Mouse (Mus musculus) embryonic stem cell, embryonic (primary cell): ENCODE data around the gene Ehbp1.

ENCODE experiments used
- CTCF ChIA-PET, 4 experiments: fragments of 300-600 bp in 2 of 4; fragments of 350-600 bp in 2 of 4; sonication (Branson Sonifier 250); formaldehyde crosslinking; loops; one replicate each; lab custom pipeline; 2022; ENCODE audit warnings: inconsistent platforms in 2 of 4; lab: Charles Lee
- POLR2A ChIA-PET, 4 experiments: fragments of 300-600 bp in 2 of 4; fragments of 350-600 bp in 2 of 4; sonication (Branson Sonifier 250); formaldehyde crosslinking; loops; one replicate each; lab custom pipeline; 2022; ENCODE audit warnings: antibody characterized with exemption in 4 of 4, inconsistent platforms in 1 of 4; lab: Charles Lee

Gene Ehbp1

GRCm38 (mm10) chr11:22287513-22287900 lies 54.6 kb downstream of the Ehbp1 start:
- ChIA-PET POLR2A (interaction anchor here in 1 of 4 experiments (0.7 kb wide), 2 partner anchors 52 to 334 kb away, joined by 3 to 6 read pairs; no protein-coding TSS in a partner anchor), CTCF (interaction anchor here in 2 of 4 experiments (0.6 to 1.8 kb wide), 3 partner anchors 53 to 773 kb away, joined by 3 to 5 read pairs (median 4); no protein-coding TSS in a partner anchor)

DNA sequence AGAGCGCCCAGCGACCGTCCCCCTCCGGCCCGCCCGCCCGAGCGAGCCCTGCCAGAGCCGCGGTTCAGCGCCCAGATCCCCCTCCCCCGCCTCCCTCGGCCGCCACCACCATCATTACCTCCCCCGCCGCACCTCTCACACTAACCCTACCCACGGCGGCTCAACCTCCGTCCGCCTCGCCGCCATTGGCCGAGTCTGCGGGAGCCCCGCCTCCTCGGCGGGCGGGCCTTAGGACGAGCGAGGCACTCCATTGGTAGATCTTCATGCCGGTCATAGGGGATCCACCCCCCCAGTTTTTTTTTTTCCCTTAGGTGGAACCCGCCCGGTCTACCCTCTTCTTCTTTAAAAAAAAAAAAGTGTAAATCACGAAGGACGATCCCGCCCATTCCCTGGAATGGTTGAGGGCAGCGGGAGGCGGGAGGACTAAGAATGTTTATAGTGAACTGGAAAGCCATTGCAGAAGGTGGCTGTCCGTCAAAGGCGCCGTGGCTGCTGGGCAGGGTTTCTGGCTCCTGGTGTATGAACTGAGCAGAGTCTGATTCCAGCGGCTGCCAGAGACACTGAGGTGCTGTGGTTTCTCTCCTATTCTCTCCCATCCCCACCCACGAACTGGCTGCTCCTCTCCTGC lies 55.1 kb downstream of the Ehbp1 start:
- ChIA-PET POLR2A (interaction anchor here in 3 of 4 experiments (0.7 to 1.5 kb wide), 8 partner anchors 9 to 226 kb away, joined by 3 to 5 read pairs (median 3); partner anchors contain the start of gene Tmem17 (in 2 of the 3)), CTCF (interaction anchor here in 2 of 4 experiments (0.6 to 1.8 kb wide), 3 partner anchors 52 to 772 kb away, joined by 3 to 5 read pairs (median 4); no protein-coding TSS in a partner anchor)

DNA sequence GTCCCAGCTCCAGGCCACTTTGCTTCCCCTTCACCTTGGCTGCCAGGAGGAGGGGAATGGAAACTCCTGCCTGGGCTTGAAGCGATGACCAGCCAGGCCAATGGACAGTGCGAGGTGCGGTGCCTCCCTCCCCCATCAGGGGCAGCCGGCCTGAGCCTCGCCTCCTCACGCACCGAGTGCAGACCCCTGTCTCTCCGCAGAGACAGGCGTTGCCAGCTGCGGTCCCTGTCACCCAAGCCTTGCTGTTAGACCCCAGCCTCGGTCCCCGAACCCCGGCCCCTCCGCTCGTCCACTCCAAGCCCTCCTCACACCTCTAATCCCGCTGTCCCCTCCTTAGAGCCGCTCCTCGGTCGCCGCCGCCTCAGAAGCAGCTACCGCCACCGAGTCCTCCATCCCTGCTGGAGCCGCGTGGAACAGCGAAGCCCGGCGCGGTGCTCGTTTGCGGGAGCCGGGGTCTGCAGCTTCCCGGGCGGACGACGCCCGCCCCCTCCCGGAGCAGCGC lies 55.7 kb downstream of the Ehbp1 start:
- ChIA-PET POLR2A (interaction anchor here in 3 of 4 experiments (0.5 to 1.5 kb wide), 13 partner anchors 9 to 335 kb away, joined by 3 to 5 read pairs (median 3); partner anchors contain the start of gene Tmem17 (in 2 of the 3)), CTCF (interaction anchor here in 2 of 4 experiments (0.6 to 1.8 kb wide), 2 partner anchors 51 to 653 kb away, joined by 5 to 6 read pairs; no protein-coding TSS in a partner anchor)

- POLR2A ChIA-PET: no interaction called here
- CTCF ChIA-PET: interaction anchor here in 1 of 4 experiments (0.6 kb wide), 1 partner anchor 893 kb away, joined by 3 read pairs; no protein-coding TSS in a partner anchor
These were observed 65.4 kb downstream of the Ehbp1 start for GRCm38 (mm10) chr11:22276656-22277055.

- CTCF ChIA-PET: no interaction called here
- POLR2A ChIA-PET: interaction anchor here in 2 of 4 experiments (0.7 to 1.4 kb wide), 5 partner anchors 8 to 1046 kb away, joined by 3 to 5 read pairs (median 3); no protein-coding TSS in a partner anchor
These were observed 67.9 kb downstream of the Ehbp1 start for GRCm38 (mm10) chr11:22274144-22274543.

GRCm38 (mm10) chr11:22273378-22273777 lies 68.7 kb downstream of the Ehbp1 start:
- ChIA-PET CTCF (no interaction called here), POLR2A (interaction anchor here in 2 of 4 experiments (1.3 to 1.4 kb wide), 2 partner anchors 8 to 10 kb away, joined by 3 read pairs; no protein-coding TSS in a partner anchor)

GRCm38 (mm10) chr11:22271889-22272288 lies 70.2 kb downstream of the Ehbp1 start:
- CTCF ChIA-PET: no interaction called here
- POLR2A ChIA-PET: no interaction called here

DNA sequence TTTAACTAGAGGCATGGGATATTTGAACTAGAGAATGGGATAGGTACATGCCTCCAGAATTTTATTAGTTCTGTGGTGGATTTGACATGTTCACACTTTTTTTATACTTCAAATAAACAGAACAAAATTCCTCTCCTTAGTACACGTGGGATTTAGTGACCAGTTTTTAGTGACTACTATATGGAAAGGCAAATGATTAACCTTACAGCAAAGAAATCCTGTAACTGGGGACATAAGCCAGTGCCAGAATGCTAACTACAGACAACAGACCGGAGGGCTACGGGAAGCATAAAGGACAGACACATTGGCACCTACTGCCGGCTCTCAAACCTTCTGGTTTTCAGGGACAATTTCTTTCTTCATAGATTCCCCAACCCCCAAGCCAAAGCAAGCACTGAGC lies 72.4 kb downstream of the Ehbp1 start:
- ChIA-PET POLR2A (no interaction called here), CTCF (no interaction called here)

GRCm38 (mm10) chr11:22269173-22269572 lies 72.9 kb downstream of the Ehbp1 start:
- CTCF ChIA-PET: no interaction called here
- POLR2A ChIA-PET: no interaction called here

DNA sequence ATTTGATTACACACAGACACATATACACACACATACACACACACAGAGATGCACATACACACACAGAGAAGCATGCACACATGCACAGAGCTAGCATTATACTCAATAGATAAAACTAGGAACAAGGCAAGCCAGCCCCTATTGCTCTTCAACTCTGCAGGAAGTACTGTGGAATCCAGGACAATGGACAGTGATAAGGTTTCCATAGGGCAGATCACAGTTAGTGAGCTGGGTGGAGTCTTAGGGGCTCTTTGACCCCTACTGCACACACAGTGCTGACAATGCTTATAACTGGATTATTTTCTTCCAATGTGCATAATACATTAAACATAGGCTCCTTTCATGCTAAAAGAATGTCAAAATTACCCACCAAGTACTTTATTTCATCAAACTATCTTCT lies 75.1 kb downstream of the Ehbp1 start:
- ChIA-PET POLR2A (interaction anchor here in 2 of 4 experiments (1.0 kb wide), 2 partner anchors 19 to 36 kb away, joined by 3 read pairs; no protein-coding TSS in a partner anchor), CTCF (interaction anchor here in 1 of 4 experiments (1.5 kb wide), 1 partner anchor 33 kb away, joined by 4 read pairs; no protein-coding TSS in a partner anchor)

DNA sequence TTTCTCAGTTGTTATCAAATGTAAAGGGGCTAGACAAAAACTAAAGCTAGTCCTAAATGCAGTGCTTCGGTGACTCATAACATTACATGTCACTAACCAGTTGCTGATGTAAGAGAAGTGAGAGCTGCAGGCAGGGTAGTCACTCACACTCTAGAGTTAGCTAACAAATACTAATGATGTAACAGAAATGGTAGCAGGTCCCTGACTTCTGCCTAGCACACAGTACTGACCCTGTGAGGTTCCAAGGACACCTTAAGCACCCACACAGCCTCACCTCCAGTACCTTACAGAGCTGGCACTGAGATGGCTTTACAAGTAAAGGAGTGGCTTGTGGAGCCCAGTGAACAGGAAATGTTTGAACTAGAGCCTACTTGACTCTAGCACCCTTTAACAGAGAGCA lies 86.7 kb downstream of the Ehbp1 start:
- ChIA-PET CTCF (interaction anchor here in 1 of 4 experiments (1.6 kb wide), 1 partner anchor 21 kb away, joined by 4 read pairs; no protein-coding TSS in a partner anchor), POLR2A (no interaction called here)

- ChIA-PET POLR2A (no interaction called here), CTCF (interaction anchor here in 1 of 4 experiments (1.8 kb wide), 1 partner anchor 14 kb away, joined by 3 read pairs; no protein-coding TSS in a partner anchor)
These were observed 92.7 kb downstream of the Ehbp1 start for GRCm38 (mm10) chr11:22249363-22249762.

DNA sequence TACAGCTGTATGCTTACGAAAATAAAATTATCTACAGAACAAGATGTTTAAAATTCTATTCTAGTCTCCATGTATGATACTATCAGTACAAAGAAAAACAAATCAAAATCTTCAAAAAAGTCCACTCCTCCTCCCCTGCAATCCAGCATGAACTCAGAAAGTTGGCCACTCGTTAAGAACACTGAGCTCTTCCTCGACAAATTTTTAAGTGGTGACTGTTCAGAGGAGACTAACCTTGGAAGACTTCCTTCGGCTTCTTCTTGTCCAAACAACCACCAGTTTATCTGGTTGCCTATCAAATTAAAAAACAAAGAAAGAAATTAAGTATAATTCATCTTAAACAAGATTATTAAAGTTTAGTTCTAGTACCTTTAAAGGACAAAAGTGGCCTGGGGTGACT lies 94.4 kb downstream of the Ehbp1 start:
- ChIA-PET POLR2A (interaction anchor here in 1 of 4 experiments (1.2 kb wide), 1 partner anchor 10 kb away, joined by 3 read pairs; no protein-coding TSS in a partner anchor), CTCF (interaction anchor here (0.6 to 1.8 kb wide), 4 partner anchors 13 to 400 kb away, joined by 3 to 4 read pairs (median 3); no protein-coding TSS in a partner anchor)

- ChIA-PET CTCF (interaction anchor here in 3 of 4 experiments (0.6 to 1.2 kb wide), 3 partner anchors 12 to 400 kb away, joined by 3 to 4 read pairs (median 3); no protein-coding TSS in a partner anchor), POLR2A (interaction anchor here in 1 of 4 experiments (1.2 kb wide), 1 partner anchor 9 kb away, joined by 3 read pairs; no protein-coding TSS in a partner anchor)
These were observed 95.0 kb downstream of the Ehbp1 start for GRCm38 (mm10) chr11:22247069-22247468.

DNA sequence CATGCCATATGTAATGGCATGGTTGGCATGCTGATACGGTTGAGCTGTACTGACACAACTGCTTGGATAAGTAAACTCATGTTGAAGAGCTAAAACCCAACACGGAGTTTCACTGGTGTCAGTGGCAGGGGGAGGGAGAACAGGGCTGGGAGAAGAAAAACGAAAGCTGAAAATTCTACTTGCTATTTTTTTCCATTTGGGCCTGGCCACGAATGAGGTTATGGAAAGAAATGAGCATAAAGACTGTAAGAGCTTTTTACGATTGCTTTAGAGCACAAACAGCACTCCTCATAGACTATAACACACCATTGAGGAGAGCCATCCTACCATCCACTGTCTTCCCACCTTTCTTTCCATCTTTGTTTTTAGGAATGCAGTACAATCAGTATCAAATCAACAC lies 106.5 kb downstream of the Ehbp1 start:
- ChIA-PET POLR2A (interaction anchor here in 2 of 4 experiments (1.0 to 2.0 kb wide), 3 partner anchors 9 to 52 kb away, joined by 3 to 5 read pairs (median 4); no protein-coding TSS in a partner anchor), CTCF (interaction anchor here in 2 of 4 experiments (0.9 to 2.0 kb wide), 5 partner anchors 9 to 381 kb away, joined by 3 to 14 read pairs (median 4); no protein-coding TSS in a partner anchor)

- CTCF ChIA-PET: interaction anchor here (0.5 to 2.0 kb wide), 25 partner anchors 9 to 1026 kb away, joined by 3 to 14 read pairs (median 4); no protein-coding TSS in a partner anchor
- POLR2A ChIA-PET: interaction anchor here in 3 of 4 experiments (0.5 to 2.0 kb wide), 8 partner anchors 10 to 995 kb away, joined by 3 to 5 read pairs (median 3); no protein-coding TSS in a partner anchor
These were observed 107.4 kb downstream of the Ehbp1 start for GRCm38 (mm10) chr11:22234739-22235138.

- CTCF ChIA-PET: interaction anchor here in 1 of 4 experiments (0.6 kb wide), 1 partner anchor 204 kb away, joined by 4 read pairs; no protein-coding TSS in a partner anchor
- POLR2A ChIA-PET: interaction anchor here in 1 of 4 experiments (0.8 kb wide), 1 partner anchor 36 kb away, joined by 3 read pairs; no protein-coding TSS in a partner anchor
These were observed 111.2 kb downstream of the Ehbp1 start for GRCm38 (mm10) chr11:22230906-22231305.

DNA sequence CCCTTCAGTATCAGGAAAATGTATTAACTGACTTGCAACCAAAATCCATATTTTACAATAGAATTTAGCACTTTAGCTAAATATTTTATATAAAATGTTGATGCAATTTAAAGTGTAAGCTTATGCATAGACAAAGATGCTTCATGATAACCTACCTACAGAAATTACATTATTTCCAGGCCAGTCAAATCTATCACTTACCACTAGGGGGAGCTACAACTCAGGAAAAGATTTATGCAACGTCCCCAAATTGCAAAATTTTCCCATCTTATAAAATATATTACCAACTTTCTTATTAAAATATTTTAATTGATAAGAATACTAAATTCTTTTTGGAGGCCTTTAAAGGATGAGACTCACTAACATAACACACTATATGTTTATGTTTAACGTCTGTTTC lies 116.5 kb downstream of the Ehbp1 start:
- POLR2A ChIA-PET: interaction anchor here in 1 of 4 experiments (0.6 kb wide), 1 partner anchor 396 kb away, joined by 3 read pairs; no protein-coding TSS in a partner anchor
- CTCF ChIA-PET: interaction anchor here (0.6 to 2.4 kb wide), 12 partner anchors 9 to 744 kb away, joined by 3 to 14 read pairs (median 4); no protein-coding TSS in a partner anchor
